Mouse (Mus musculus) induced T-regulatory cell, adult 2 months (primary cell): ENCODE measurements around the gene Krt28.
A peak's percentile ranks its signal among the peaks of the same experiment; 100 is the strongest.

Experiments
- DNase-seq: peaks from one replicate; pipeline ENCODE4 v3.0.0-alpha.2; 2012; ENCODE audit warnings: low read depth

Krt28 gene

GRCm38 (mm10) chr11:99366791-99367190 is 7.9 kb downstream of the Krt28 start:
- DNase-seq: peak; percentile 16

GRCm38 (mm10) chr11:99364412-99364811 is 10.3 kb downstream of the Krt28 start:
- peak; percentile 59 for DNase-seq

- no peak for DNase-seq
Observed at GRCm38 (mm10) chr11:99361423-99361822, 13.3 kb downstream of the Krt28 start.

DNA sequence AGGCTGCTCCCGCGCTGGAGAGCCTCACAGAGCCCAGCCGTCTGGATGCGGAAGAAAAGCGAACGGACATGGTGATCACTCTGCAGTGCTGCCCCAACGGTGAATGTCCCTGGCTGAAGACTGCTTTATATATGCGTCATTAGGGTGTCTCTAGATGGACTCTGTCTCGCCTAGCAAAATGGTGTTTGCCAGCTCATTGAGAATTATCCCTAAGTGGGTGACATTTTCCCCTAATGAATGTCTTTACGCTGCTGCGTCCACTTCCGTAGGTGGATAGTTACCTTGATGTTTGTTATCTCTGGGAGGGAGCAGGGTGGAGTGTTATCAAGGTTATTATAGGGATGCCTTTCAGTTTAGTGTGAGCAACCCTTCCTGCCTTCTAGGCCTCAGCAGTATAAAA is 23.7 kb downstream of the Krt28 start, which contains the start of gene Krt27:
TSS of gene Krt27 (minus strand) at position 101 of the 400 bp plus-strand sequence.
- DNase-seq: no peak

DNA sequence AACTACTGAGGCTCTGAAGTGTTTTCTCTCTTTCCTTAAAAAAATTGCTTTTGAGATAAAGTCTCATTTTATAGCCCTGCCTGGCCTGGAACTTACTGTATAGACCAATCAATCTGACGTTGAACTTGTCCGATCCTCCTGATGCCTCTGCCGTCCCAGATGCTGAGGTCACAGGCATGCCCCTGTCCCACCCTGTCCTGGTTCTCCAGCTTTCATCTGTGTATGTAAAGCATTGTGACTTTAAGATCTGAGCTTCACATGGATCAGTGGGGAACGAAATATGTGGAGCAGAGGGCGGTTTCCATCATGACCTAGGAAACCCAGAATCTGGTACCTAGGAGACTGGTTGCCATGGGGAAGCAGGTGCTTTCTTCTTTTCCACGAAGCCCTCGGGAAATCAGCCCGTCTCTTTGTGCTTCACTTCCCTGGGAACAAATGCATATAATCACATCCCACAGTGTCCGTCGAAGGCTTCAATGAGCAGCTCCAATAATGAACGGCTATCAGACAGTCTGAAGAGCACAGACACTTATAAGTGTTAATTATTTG is 35.3 kb downstream of the Krt28 start:
- DNase-seq: no peak

- no peak for DNase-seq
Observed at GRCm38 (mm10) chr11:99337866-99338265, 36.8 kb downstream of the Krt28 start, which contains the start of gene Krt26. Gene Krt26 (minus strand): TSS chr11:99337966.

DNA sequence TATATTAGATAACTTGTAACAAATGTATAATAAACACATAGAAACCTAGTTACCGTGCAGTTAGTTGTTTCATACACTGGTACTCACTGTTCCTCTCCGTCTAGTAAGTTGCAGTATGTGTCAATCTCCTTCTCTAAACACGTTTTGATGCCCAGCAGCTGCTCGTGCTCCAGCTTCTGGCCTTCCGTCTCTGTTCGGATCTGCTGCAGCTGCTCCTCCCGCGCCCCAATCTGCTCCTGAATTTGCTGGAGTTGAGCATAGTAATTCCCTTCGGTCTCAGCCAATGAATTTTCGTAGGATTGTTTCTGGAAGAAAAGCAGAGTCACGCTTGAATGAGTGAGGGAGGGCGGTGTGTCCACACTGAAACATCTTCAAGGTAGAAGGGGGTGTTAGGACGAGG is 41.3 kb downstream of the Krt28 start:
- DNase-seq: no peak

GRCm38 (mm10) chr11:99329655-99330054 is 45.0 kb downstream of the Krt28 start:
- no peak for DNase-seq

- DNase-seq: no peak
Observed at GRCm38 (mm10) chr11:99322851-99323250, 51.9 kb downstream of the Krt28 start, which contains the start of gene Krt25. Gene Krt25 (minus strand): TSS chr11:99322951.

GRCm38 (mm10) chr11:99321094-99321493 is 53.6 kb downstream of the Krt28 start:
- no peak for DNase-seq

DNA sequence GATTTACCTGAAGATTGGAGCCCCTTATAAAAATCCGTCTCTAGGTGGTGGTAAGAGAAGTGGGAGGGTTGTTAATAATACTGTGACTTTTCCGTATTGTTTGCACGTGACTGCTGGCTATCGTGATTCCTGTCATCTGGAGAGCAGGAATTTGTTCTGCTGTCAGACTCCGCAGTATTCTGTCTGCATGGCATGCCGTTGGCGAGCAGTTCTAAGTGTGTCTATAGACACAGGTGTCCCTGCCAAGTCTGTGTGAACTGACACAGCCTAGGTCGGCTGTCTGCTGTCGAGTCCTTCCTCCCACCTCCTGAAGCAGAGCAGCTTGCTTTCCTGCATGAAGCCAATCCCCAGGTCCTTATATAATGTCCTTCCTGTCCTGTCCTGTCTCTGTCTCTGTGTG is 55.6 kb downstream of the Krt28 start:
- no peak for DNase-seq

- DNase-seq: no peak
Observed at GRCm38 (mm10) chr11:99316543-99316942, 58.2 kb downstream of the Krt28 start.
